Mouse (Mus musculus) midbrain, postnatal 0 days (tissue): ENCODE data around the gene Gm3336. TPM values are rescaled to one million over a fixed set of nuclear protein-coding genes. Genes with fewer than 3 reads are reported as not detected.

Source experiments
- ATAC-seq: fragments of 200-750 bp; cut with Nextera tagmentation; 2 replicates; pipeline ENCODE4 v1.8.0; 2017; ENCODE audit warnings: moderate number of reproducible peaks, mild to moderate bottlenecking, moderate TSS enrichment, moderate library complexity; ENCODE audit not compliant: low FRiP score
- DNase-seq: peaks from one replicate; pipeline ENCODE4 v3.0.0-alpha.2; 2015; ENCODE audit warnings: low spot score
- H3K27ac ChIP-seq: fragments of 300-500 bp; sonication (generic); 2 replicates; pipeline ENCODE4 v1.5.1; 2014; ENCODE audit warnings: low read depth, mild to moderate bottlenecking, low read length, mixed read lengths
- H3K27me3 ChIP-seq: fragments of 300-500 bp; sonication (generic); 2 replicates; pipeline ENCODE4 v1.6.1; 2014; ENCODE audit warnings: low read length, control low read depth, mixed read lengths; ENCODE audit not compliant: insufficient read depth
- H3K36me3 ChIP-seq: fragments of 300-500 bp; sonication (generic); 2 replicates; pipeline ENCODE4 v1.6.1; 2014; ENCODE audit warnings: low read length, control low read depth, mixed read lengths; ENCODE audit not compliant: insufficient read depth
- H3K4me1 ChIP-seq: fragments of 300-500 bp; sonication (generic); 2 replicates; pipeline ENCODE4 v1.6.1; 2014; ENCODE audit warnings: mild to moderate bottlenecking, control low read depth, antibody characterized with exemption, low read length, mixed read lengths; ENCODE audit not compliant: insufficient read depth
- H3K4me2 ChIP-seq: fragments of 300-500 bp; sonication (generic); 2 replicates; pipeline ENCODE4 v1.6.1; 2014; ENCODE audit warnings: low read depth, mild to moderate bottlenecking, low read length, mixed read lengths; ENCODE audit not compliant: poor library complexity, severe bottlenecking
- H3K4me3 ChIP-seq: fragments of 300-500 bp; sonication (generic); 2 replicates; pipeline ENCODE4 v1.5.1; 2014; ENCODE audit warnings: low read depth, mild to moderate bottlenecking, low read length, moderate library complexity
- H3K9ac ChIP-seq: fragments of 300-500 bp; sonication (generic); replicated peaks from 2 replicates; pipeline ENCODE4 v1.6.1; 2014; ENCODE audit warnings: mild to moderate bottlenecking, low read length, moderate library complexity, mixed read lengths; ENCODE audit not compliant: poor library complexity, severe bottlenecking
- H3K9me3 ChIP-seq: fragments of 300-500 bp; sonication (generic); 2 replicates; pipeline ENCODE4 v1.6.1; 2016; ENCODE audit warnings: low read length, control low read depth
- CTCF ChIP-seq: IDR thresholded peaks from 2 replicates; pipeline ENCODE4 v1.5.1; 2016; ENCODE audit warnings: antibody characterized with exemption, mild to moderate bottlenecking
- WGBS: fragments of 180-500 bp; shearing (Covaris S2); extraction: QIAGEN DNeasy Blood & Tissue Kit; methylation state at CpG from one replicate; pipeline ENCODE4 v1.1.7; 2014; 5-methylcytosine and 5-hydroxymethylcytosine counted together
- polyA plus RNA-seq: library from polyadenylated mRNA; unstranded; fragments of >200 nt; fragmentation: Nextera tagmentation; extraction: Ambion mirVana; gene quantifications from 2 replicates; pipeline ENCODE4 v1.2.1, GENCODE M21; 2015
- total RNA-seq: library from RNA; depleted of rRNA; stranded (reverse); fragments of >200 nt; gene quantifications from 2 replicates; pipeline ENCODE4 v1.2.3, GENCODE M21; 2014

Gene Gm3336
- total and polyA plus RNA-seq, 2 experiments from 2014 or later, result not detected

GRCm38 (mm10) chr8:70715086-70715485 is 3.3 kb upstream of the Gm3336 start:
- H3K27ac ChIP-seq, result no peak overlapping the region
- no peaks in the 10 kb centered on the region for H3K36me3 ChIP-seq
- no peak for TF ChIP-seq CTCF
- H3K4me3 ChIP-seq, result no peak overlapping the region
- H3K4me2 ChIP-seq, result no peak overlapping the region
- ATAC-seq, result no peak
- no peaks in the 10 kb centered on the region for H3K9me3 ChIP-seq
- 65% methylated on average over 2 of the region's 2 CpGs for WGBS
- no peaks in the 10 kb centered on the region for H3K27me3 ChIP-seq
- H3K4me1 ChIP-seq, result no peaks in the 10 kb centered on the region
- DNase-seq, result no peak
- H3K9ac ChIP-seq, result no peak overlapping the region

GRCm38 (mm10) chr8:70716521-70717400 is 1.6 kb upstream of the Gm3336 start:
- ATAC-seq, result no peak
- Histone ChIP-seq H3K36me3 (no peaks in the 10 kb centered on the region), H3K4me3 (no peak overlapping the region), H3K27ac (no peak overlapping the region), H3K4me2 (no peak overlapping the region), H3K9me3 (no peaks in the 10 kb centered on the region), H3K4me1 (no peaks in the 10 kb centered on the region), H3K27me3 (no peaks in the 10 kb centered on the region), H3K9ac (no peak overlapping the region)
- no peak for DNase-seq
- TF ChIP-seq CTCF, result no peak
- WGBS, result 88% methylated on average over 40 of the region's 40 CpGs

GRCm38 (mm10) chr8:70719796-70720270 is 1.5 kb downstream of the Gm3336 start:
- Histone ChIP-seq H3K36me3 (no peaks in the 10 kb centered on the region), H3K4me3 (no peak overlapping the region), H3K27me3 (no peaks in the 10 kb centered on the region), H3K4me1 (no peaks in the 10 kb centered on the region), H3K9me3 (no peaks in the 10 kb centered on the region), H3K4me2 (no peak overlapping the region), H3K9ac (no peak overlapping the region), H3K27ac (no peak overlapping the region)
- no peak for DNase-seq
- WGBS, result 71% methylated on average over 9 of the region's 9 CpGs
- ATAC-seq, result no peak
- TF ChIP-seq CTCF, result no peak

GRCm38 (mm10) chr8:70720739-70721138 is 2.4 kb downstream of the Gm3336 start:
- no peaks in the 10 kb centered on the region for H3K27me3 ChIP-seq
- H3K9ac ChIP-seq, result no peak overlapping the region
- TF ChIP-seq CTCF, result peak; percentile 96
- DNase-seq, result peak; percentile 84
- no peaks in the 10 kb centered on the region for H3K4me1 ChIP-seq
- H3K4me2 ChIP-seq, result no peak overlapping the region
- H3K36me3 ChIP-seq, result no peaks in the 10 kb centered on the region
- H3K27ac ChIP-seq, result no peak overlapping the region
- H3K9me3 ChIP-seq, result no peaks in the 10 kb centered on the region
- 4% methylated on average over 3 of the region's 3 CpGs for WGBS
- ATAC-seq, result 0 out of 2 replicates have a peak, but pooled peaks have one; percentile 39
- H3K4me3 ChIP-seq, result no peak overlapping the region

GRCm38 (mm10) chr8:70721601-70722000 is 3.3 kb downstream of the Gm3336 start:
- H3K9me3 ChIP-seq, result no peaks in the 10 kb centered on the region
- 79% methylated on average over 8 of the region's 8 CpGs for WGBS
- no peak overlapping the region for H3K27ac ChIP-seq
- ATAC-seq (no peak), DNase-seq (no peak)
- no peak for TF ChIP-seq CTCF
- H3K4me3 ChIP-seq, result no peak overlapping the region
- H3K4me1 ChIP-seq, result no peaks in the 10 kb centered on the region
- H3K36me3 ChIP-seq, result no peaks in the 10 kb centered on the region
- H3K9ac ChIP-seq, result no peak overlapping the region
- no peaks in the 10 kb centered on the region for H3K27me3 ChIP-seq
- H3K4me2 ChIP-seq, result no peak overlapping the region

- Histone ChIP-seq H3K27ac (no peak within 1 kb of the TSS), H3K4me3 (no peak within 1 kb of the TSS), H3K4me2 (no peak within 1 kb of the TSS), H3K9ac (no peak within 1 kb of the TSS), H3K27me3 (no peaks in the 10 kb centered on the region), H3K9me3 (no peaks in the 10 kb centered on the region), H3K4me1 (no peaks in the 10 kb centered on the region), H3K36me3 (no peaks in the 10 kb centered on the region)
- no peak for TF ChIP-seq CTCF
- ATAC-seq, result no peak
- WGBS, result 62% methylated on average over 7 of the region's 7 CpGs
- DNase-seq, result no peak
These were observed 5.3 kb downstream of the Gm3336 start, which contains the start of gene Pde4c for GRCm38 (mm10) chr8:70723486-70724210. Gene Pde4c (plus strand): TSS chr8:70723720.
